In the genomic region with DNA sequence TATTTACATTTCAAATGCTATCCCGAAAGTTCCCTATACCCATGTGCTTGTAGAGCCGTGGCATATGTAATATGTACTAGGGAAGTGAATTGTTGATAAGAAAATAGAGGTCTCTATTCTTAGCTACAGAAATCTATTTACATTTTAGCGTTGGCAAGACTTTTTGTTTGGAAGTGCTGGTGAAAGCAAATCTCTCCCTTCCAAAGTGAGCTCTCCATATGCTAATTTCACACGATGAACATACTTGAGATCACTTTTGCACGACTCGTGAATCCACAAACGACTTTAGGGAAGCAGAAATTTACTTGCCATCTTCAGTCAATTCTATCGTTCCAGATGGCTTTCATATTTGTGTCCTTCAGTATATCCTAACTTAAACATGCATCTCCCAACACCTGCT, we compare ENCODE assay signal across 22 mouse cellular contexts. TPM values are rescaled to one million over a fixed set of nuclear protein-coding genes. Genes with fewer than 3 reads are reported as not detected.
"Had no signal": no experiment of that assay in that cellular context is flagged by ENCODE, and none has a peak within 500 bp of the region (broad histone marks: within the 10 kb centered on the region; RNA-seq: fewer than 3 reads in every experiment).

No protein-coding gene starts in this region.

- H3K36me3 ChIP-seq: liver, embryonic 15.5 days; lung, embryonic 15.5 days; midbrain, embryonic 13.5 days; midbrain, embryonic 15.5 days; neural tube, embryonic 12.5 days; stomach, embryonic 15.5 days had no signal

- H3K27me3 ChIP-seq: liver, embryonic 15.5 days; lung, embryonic 15.5 days; megakaryocyte, embryonic 14.5 days; midbrain, embryonic 13.5 days; midbrain, embryonic 15.5 days; neural tube, embryonic 12.5 days; stomach, embryonic 15.5 days had no signal

- H3K9me3 ChIP-seq: liver, embryonic 15.5 days; lung, embryonic 15.5 days; megakaryocyte, embryonic 14.5 days; midbrain, embryonic 13.5 days; midbrain, embryonic 15.5 days; neural tube, embryonic 12.5 days; stomach, embryonic 15.5 days had no signal

- DNase-seq: lung, adult 2 months; lung, postnatal 14 days; lung, postnatal 36 days; right cerebral cortex, postnatal 25 days; right cerebral cortex, postnatal 4 days; spleen, adult 18-20 months; thymus, adult 18-20 months; thymus, postnatal 14 days; thymus, postnatal 36 days had no signal

- H3K27ac ChIP-seq: liver, embryonic 15.5 days; lung, embryonic 15.5 days; macrophage; midbrain, embryonic 13.5 days; midbrain, embryonic 15.5 days; neural tube, embryonic 12.5 days; stomach, embryonic 15.5 days; stomach, postnatal 0 days had no signal

- ATAC-seq: midbrain, embryonic 13.5 days; midbrain, embryonic 15.5 days had no signal

- H3K9ac ChIP-seq: liver, embryonic 15.5 days; liver, postnatal 0 days; lung, embryonic 15.5 days; midbrain, embryonic 13.5 days; midbrain, embryonic 15.5 days; neural tube, embryonic 12.5 days; stomach, embryonic 15.5 days had no signal

- H3K4me1 ChIP-seq: liver, embryonic 15.5 days; lung, embryonic 15.5 days; midbrain, embryonic 13.5 days; midbrain, embryonic 15.5 days; neural tube, embryonic 12.5 days; stomach, embryonic 15.5 days had no signal

- H3K4me2 ChIP-seq: liver, embryonic 15.5 days; lung, embryonic 15.5 days; midbrain, embryonic 11.5 days; midbrain, embryonic 13.5 days; midbrain, embryonic 15.5 days; neural tube, embryonic 12.5 days; stomach, embryonic 15.5 days had no signal

- H3K4me3 ChIP-seq: liver, embryonic 15.5 days; lung, embryonic 15.5 days; midbrain, embryonic 13.5 days; midbrain, embryonic 15.5 days; neural tube, embryonic 12.5 days; stomach, embryonic 15.5 days had no signal

RNA-seq across cellular contexts. Expression of a gene that starts 36.7 kb away (rescaled TPM):
- total RNA-seq: monocyte, adult 5-6 weeks; neutrophil, adult 5-6 weeks had no signal
- polyA plus RNA-seq: liver, postnatal 0 days; macrophage; midbrain, embryonic 11.5 days; midbrain, embryonic 15.5 days had no signal
